Mouse (Mus musculus) spleen, postnatal 14 days (tissue): ENCODE results near the gene Zfp946.

Source experiments
- DNase-seq, 2 experiments: peaks; one replicate each; pipeline ENCODE4 v3.0.0; 2021 to 2022; ENCODE audit warnings: low spot score in 2 of 2

Zfp946 gene

GRCm38 (mm10) chr17:22423952-22424617 lies at the start of gene Zfp946:
Zfp946 (plus strand) TSS chr17:22424222.
- peak; percentile 31 to 45 for DNase-seq

DNA sequence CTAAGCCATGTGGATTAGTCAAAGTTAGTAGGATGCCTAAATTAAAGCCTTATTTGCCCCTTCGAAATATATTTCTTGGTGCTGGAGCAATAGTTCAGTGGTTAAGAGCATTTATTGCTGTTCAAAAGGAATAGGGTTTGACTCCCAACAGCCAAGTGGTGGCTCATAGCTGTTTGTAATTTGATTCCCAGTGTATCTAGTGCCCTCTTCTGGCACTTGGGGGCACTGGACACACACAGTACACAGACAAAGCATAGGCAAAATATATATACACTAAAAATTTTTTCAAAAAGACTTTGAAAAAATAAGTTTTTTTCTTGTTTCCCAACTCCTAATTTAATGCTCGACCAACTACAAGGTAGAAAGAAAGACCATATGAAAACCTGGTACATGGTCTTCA lies 13.3 kb upstream of the Zfp946 start:
- no peak for DNase-seq

DNA sequence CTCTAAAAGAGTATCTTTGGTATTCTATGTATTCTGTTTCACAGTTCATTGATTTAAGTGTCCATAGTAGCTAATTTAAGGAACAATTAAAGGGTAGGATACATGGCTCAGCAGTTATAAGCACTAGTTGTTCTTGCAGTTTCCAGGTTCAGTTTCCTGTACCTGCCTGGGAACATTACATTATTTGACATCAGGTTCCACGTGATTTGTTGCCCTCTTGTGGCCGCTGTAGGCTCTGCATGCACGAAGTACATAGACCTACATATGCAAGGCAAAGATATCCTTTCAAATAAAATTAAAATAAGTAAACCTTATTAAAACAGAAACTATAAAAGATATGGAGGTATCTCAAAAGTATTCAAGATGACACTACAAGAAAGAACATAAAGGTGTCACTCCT lies 6.5 kb upstream of the Zfp946 start:
- DNase-seq = peak; percentile 37 to 56

DNA sequence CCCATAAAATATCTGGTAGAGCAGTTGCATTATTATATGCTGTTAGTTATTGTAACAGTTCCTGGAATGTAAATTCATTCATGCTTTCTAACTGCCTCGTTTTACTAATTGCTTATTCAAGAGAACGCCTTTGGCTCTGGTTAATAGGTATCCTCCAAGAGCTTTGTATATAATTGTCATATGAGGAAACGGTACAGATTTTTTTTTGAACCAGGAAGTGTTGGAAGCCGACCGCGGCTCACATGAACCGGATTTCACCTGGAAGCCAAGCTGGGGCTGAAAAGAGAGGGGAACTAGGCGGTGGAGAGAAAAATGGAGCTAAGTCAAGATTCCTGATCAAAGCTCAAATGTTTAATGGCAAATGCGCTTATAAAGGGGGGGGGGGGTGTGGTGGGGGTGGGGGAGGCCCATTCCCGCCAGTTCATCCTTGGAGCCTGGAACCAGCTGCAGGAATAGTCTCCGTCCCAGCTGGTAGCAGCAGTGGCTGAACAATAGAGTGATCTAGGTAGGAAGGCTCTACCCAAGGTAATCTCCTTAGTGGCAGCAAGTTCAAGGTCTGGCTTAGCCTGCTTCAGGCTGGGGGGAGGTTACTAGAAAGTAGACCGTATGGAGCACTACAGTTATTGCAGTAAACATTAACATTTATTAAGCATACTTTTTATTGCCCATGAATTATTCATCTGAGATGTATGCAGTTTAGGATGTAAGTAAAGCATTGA lies 773 bp downstream of the Zfp946 start:
- no peak for DNase-seq

DNA sequence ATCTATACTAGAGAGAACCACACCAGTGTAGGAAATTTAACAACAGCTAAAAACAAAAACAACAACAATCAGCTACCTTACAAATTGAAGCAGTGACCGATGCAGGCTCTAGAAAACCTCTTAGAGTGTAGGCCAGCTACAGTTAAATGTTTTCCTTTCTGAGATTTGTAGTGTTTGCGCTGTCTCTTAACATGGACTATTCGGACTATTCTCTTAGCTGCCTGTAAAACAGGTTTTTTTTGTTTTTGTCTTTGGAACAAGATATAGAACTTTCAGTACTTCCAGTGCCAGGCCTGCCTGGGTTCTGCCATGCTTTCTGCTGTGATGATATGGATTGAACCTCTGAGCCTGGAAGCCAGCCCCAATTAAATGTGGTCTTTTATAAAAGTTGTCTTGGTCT lies 23.7 kb downstream of the Zfp946 start:
- DNase-seq = no peak

DNA sequence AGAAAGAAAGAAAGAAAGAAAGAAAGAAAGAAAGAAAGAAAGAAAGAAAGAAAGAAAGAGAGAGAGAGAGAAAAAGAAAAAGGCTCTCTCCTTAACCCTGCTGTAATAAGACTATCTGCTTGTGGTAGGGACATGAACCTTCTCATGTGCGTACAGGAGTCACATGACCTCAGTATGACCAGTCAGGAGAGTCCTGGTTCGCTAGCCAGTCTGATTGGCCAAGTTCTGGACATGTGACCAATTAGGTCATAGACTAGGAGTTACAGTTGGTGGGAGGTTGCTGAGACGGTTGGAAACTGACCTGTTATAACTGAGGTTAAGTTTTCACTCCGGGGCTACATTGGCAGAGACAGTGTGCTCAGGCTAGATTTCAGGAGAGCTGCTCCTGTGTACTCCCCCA lies 73.1 kb downstream of the Zfp946 start:
- DNase-seq = no peak
